Mouse (Mus musculus) small intestine, adult 2 months (tissue): ENCODE results near the gene Cd2. TPM values are rescaled to one million over a fixed set of nuclear protein-coding genes. Genes with fewer than 3 reads are reported as not detected.

ENCODE experiments used
- H3K27ac ChIP-seq: fragments of 200-500 bp; 2 replicates; pipeline ENCODE4 v1.5.1; 2012; ENCODE audit warnings: low read depth, low read length, control low read depth, inconsistent platforms; ENCODE audit not compliant: insufficient read depth
- H3K27me3 ChIP-seq: fragments of 200-500 bp; 2 replicates; pipeline ENCODE4 v1.6.1; 2012; ENCODE audit warnings: mild to moderate bottlenecking, moderate library complexity, low read length, inconsistent platforms; ENCODE audit not compliant: control insufficient read depth, insufficient read depth
- H3K36me3 ChIP-seq: fragments of 200-500 bp; 2 replicates; pipeline ENCODE4 v1.6.1; 2012; ENCODE audit warnings: mild to moderate bottlenecking, low read length, control low read depth, inconsistent platforms; ENCODE audit not compliant: control insufficient read depth, insufficient read depth
- H3K4me1 ChIP-seq: fragments of 200-500 bp; 2 replicates; pipeline ENCODE4 v1.6.1; 2012; ENCODE audit warnings: low read length, inconsistent platforms, mixed read lengths; ENCODE audit not compliant: control insufficient read depth, insufficient read depth, insufficient read length
- H3K4me3 ChIP-seq: fragments of 200-500 bp; 2 replicates; pipeline ENCODE4 v1.5.1; 2012; ENCODE audit warnings: low read depth, mild to moderate bottlenecking, control low read depth, inconsistent platforms, low read length, moderate library complexity
- CTCF ChIP-seq: fragments of 200-500 bp; IDR thresholded peaks from 2 replicates; pipeline ENCODE4 v1.5.1; 2012; ENCODE audit warnings: low read depth, mild to moderate bottlenecking, control low read depth, inconsistent platforms, low read length, moderate library complexity, mixed read lengths; ENCODE audit not compliant: insufficient replicate concordance, insufficient read length; ENCODE audit errors: extremely low read depth
- POLR2A ChIP-seq: fragments of 200-500 bp; IDR thresholded peaks from 2 replicates; pipeline ENCODE4 v1.6.1; 2012; ENCODE audit warnings: low read depth, mild to moderate bottlenecking, control low read depth, inconsistent platforms, low read length, moderate library complexity
- WGBS: fragments of 180-500 bp; shearing (Covaris S2); methylation state at CpG from one replicate; pipeline ENCODE4 v1.1.7; 2018; 5-methylcytosine and 5-hydroxymethylcytosine counted together
- polyA plus RNA-seq: library from polyadenylated mRNA; depleted of rRNA; stranded (reverse); fragments of >200 nt; gene quantifications from 2 replicates; pipeline ENCODE4 v1.2.3, GENCODE M21; 2012; rRNA removed

Cd2 gene
- polyA plus RNA-seq, 1 experiment, result 2.1 TPM

- H3K36me3 ChIP-seq, result no peaks in the 10 kb centered on the region
- TF ChIP-seq CTCF (no peak), POLR2A (no peak)
- H3K27ac ChIP-seq, result no peak overlapping the region
- no peak overlapping the region for H3K4me3 ChIP-seq
- H3K4me1 ChIP-seq, result no peaks in the 10 kb centered on the region
- 59% methylated on average over 5 of the region's 5 CpGs for WGBS
- H3K27me3 ChIP-seq, result no peaks in the 10 kb centered on the region
These were observed 58.2 kb downstream of the Cd2 start for GRCm38 (mm10) chr3:101229551-101229930.

DNA sequence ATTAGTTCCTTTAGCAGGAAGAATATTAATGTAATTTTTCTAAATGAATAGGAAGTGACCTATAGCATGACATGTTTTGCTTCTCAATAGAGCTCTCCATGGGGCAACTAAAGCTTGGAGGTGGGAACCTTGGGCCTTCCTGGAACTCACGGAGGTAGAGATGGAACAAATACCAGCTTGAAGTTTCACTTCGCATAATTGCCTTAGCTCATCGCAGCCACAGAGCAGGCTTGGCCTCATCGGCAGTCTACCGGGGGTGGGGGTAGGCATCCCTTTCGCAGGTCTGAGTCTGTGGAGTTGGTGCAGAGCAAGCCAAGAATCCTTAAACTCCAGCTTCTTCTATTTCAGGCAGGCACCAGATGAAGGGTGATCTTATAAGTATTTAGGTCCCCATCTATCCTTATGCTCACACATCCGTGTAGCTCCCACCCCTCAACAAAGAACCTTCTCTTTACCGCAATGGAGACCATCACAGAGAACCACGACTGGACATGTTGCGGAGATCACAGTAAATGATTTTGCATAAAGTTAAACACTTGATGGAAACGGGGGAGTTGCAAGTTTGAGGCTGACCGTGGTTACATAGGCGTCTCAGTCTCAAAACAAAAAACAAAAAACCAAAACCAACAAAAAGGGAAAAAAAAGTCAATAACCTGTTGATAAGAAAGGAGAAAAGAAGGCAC is 58.7 kb downstream of the Cd2 start:
- 86% methylated on average over 13 of the region's 13 CpGs for WGBS
- H3K27me3 ChIP-seq, result no peaks in the 10 kb centered on the region

DNA sequence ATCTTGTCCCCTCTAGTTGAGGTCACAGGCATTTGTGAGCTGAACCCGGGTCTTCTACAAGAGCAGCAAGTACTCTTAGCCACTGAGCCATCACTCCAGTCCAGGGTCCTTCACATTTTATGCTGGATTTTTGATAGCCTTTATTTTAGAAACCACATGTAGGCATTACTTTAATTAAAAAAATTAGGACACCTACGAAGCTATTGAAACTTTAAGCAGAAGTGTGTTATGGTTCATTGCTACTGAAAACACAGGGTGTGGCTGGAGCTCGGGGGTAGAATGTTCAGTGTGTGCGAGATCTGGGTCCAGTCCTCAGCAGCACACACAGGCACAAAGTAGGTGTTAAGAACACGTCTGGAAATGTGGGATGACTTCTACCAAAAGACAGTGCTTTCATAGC is 59.7 kb downstream of the Cd2 start:
- Histone ChIP-seq H3K36me3 (no peaks in the 10 kb centered on the region), H3K27me3 (no peaks in the 10 kb centered on the region), H3K27ac (no peak overlapping the region), H3K4me3 (no peak overlapping the region), H3K4me1 (no peaks in the 10 kb centered on the region)
- 84% methylated on average over 5 of the region's 5 CpGs for WGBS
- TF ChIP-seq CTCF, result no peak
- no peak for TF ChIP-seq POLR2A

More for the DNA sequence above, 58.7 kb downstream of the Cd2 start:
- no peaks in the 10 kb centered on the region for H3K36me3 ChIP-seq
- H3K4me3 ChIP-seq, result no peak overlapping the region
- H3K27ac ChIP-seq, result no peak overlapping the region
- TF ChIP-seq CTCF (no peak), POLR2A (no peak)
- H3K4me1 ChIP-seq, result no peaks in the 10 kb centered on the region

Other genes starting within 250 kb of the Cd2 start
- 15.9 and 26.2 TPM in 2 replicates for gene Ptgfrn, start 177.7 kb downstream of the Cd2 start, polyA plus RNA-seq
- 7.2 and 17.0 TPM in 2 replicates for gene Igsf3, start 89.1 kb upstream of the Cd2 start, polyA plus RNA-seq